Mouse (Mus musculus) left cerebral cortex, postnatal 10 days (tissue): ENCODE results near the gene Avil. TPM values are rescaled to one million over a fixed set of nuclear protein-coding genes. Genes with fewer than 3 reads are reported as not detected.
"Not testable (repeated sequence)": the region's sequence is repeated elsewhere in the genome, so short reads cannot be mapped to it uniquely, and the experiment has no call there.

Source experiments
- DNase-seq, 2 experiments: peaks; one replicate each; pipeline ENCODE4 v3.0.0; 2021 to 2022; ENCODE audit warnings: low spot score in 2 of 2, mixed read lengths in 1 of 2; ENCODE audit errors: extremely low spot score in 1 of 2
- intact Hi-C: fragments of 180-260 bp; cut with DNase I; formaldehyde crosslinking; loops from one replicate; pipeline ENCODE4 v1.15.1; 2025
- total RNA-seq, 2 experiments: library from RNA; stranded (reverse); gene quantifications; 2 replicates each; pipeline ENCODE4 v1.2.3; 2021

The Avil gene
- total RNA-seq, 2 experiments from 2014 or later = 0.14 to 0.17 TPM

- intact Hi-C loops = no loop called here
- no peak for DNase-seq
These were observed 49.0 kb downstream of the Avil start for GRCm38 (mm10) chr10:127049395-127050118.

DNA sequence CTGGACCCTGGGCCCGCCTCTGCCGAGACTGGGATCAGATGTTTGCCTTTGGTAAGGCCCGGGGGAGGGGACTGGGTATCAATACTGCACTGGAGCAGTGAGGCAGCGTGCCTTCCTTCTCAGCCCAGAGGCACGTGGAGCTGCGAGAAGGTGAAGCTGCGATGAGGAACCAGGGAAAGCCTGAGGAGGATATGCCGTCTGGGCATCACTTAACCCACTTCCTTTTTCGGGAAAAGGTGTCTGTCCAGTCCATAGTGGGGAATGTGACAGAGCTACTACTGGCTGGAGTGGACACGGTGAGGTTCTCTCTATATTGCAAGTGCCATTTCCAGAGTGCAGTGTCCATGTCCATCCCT, 49.6 kb downstream of the Avil start:
- DNase-seq = no peak
- intact Hi-C loops = no loop called here

- intact Hi-C loops = no loop called here
These were observed 54.1 kb downstream of the Avil start for GRCm38 (mm10) chr10:127054646-127055045.

GRCm38 (mm10) chr10:127055406-127055805, 54.9 kb downstream of the Avil start:
- DNase-seq = no peak
- intact Hi-C loops = no loop called here

More at GRCm38 (mm10) chr10:127054646-127055045, 54.1 kb downstream of the Avil start:
- no peak for DNase-seq

DNA sequence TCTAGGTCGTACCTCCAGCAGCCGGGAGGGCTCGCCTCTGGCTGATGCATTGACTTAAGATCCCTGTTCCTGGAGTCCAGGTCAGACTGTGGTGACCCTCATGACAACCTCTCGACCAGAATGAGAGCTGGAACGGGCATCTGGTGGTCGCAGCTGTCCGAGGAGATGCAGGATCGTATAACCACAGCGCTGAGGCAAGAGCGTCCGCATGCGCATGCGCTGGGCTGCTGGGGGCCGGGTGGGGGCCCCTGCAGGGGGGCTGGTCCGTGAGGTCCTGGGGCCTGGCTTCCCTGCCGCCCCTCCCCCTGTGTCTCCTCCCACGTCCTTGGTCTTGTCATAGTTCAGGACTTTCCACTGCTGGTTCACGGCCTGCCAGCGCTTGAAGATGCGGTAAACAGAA, 56.0 kb downstream of the Avil start:
- DNase-seq = no peak
- intact Hi-C loops = no loop called here

- peak in 1 of 2 experiments; percentile 82 for DNase-seq
- intact Hi-C loops = no loop called here
These were observed 57.7 kb downstream of the Avil start for GRCm38 (mm10) chr10:127058161-127058560.

GRCm38 (mm10) chr10:127058708-127059107, 58.2 kb downstream of the Avil start:
- intact Hi-C loops = no loop called here
- DNase-seq = no peak

GRCm38 (mm10) chr10:127059174-127059967, 58.9 kb downstream of the Avil start:
- peak in 1 of 2 experiments; percentile 72 for DNase-seq

GRCm38 (mm10) chr10:127059968-127060916, 59.7 kb downstream of the Avil start, which contains the start of gene March9:
Gene March9 (minus strand): TSS chr10:127060184.
- intact Hi-C loops = no loop called here
- DNase-seq = peak; percentile 71 to 86

More at GRCm38 (mm10) chr10:127059174-127059967, 58.9 kb downstream of the Avil start:
- intact Hi-C loops = no loop called here

DNA sequence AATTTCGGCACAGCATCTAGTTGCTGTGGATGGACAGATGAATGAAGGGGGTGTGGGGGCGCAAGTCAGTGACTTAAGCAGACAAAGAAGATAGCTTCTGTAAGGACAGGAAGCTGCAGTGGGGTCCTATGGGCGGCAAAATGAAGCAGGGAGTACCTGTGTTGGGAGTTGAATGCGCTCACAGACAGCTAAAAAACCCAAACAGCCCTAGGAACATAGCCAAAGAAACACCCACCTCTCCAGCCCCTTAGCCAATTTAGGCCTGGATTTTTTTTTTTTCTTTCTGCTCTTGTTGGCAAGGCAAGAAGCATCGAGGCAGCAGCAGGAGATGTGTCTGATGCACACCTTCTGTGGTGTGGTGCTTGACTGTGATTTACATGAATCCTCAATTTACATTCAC, 60.6 kb downstream of the Avil start:
- intact Hi-C loops = no loop called here
- peak in 1 of 2 experiments; percentile 18 for DNase-seq

DNA sequence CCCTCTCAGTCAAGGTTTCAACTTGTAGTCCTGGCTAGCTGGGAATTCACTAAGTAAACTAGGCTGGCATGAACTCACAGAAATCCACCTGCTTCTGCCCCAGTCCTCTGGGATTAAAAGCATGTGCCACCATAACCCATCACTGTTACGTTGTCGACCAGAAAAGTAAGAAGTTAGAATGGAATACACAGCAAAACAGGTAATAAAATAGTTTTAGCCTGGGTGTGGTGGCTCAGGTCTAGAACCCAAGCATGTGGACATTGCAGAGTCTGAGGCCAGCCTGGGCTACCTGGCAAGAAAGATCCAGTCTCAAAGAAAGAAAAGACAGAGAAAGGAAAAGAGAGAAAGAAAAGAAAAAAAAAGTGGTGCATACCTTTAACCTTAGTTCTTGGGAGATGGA, 61.0 kb downstream of the Avil start:
- intact Hi-C loops = no loop called here
- DNase-seq = no peak

DNA sequence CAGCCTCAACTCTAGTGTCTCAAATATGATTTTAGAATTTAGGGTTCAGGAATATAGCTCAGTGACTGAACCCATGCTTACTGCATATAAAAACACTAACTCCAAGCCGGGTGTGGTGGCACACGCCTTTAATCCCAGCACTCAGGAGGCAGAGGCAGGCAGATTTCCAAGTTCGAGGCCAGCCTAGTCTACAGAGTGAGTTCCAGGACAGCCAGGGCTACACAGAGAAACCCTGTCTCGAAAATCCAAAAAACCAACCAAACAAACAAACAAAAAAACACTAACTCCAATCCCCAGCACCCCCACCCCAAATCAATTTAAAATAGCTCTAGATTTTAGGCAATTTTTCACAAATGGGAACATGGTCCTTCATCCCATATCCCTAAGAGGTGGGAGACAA, 61.6 kb downstream of the Avil start:
- intact Hi-C loops, DNase-seq: not testable (repeated sequence)

DNA sequence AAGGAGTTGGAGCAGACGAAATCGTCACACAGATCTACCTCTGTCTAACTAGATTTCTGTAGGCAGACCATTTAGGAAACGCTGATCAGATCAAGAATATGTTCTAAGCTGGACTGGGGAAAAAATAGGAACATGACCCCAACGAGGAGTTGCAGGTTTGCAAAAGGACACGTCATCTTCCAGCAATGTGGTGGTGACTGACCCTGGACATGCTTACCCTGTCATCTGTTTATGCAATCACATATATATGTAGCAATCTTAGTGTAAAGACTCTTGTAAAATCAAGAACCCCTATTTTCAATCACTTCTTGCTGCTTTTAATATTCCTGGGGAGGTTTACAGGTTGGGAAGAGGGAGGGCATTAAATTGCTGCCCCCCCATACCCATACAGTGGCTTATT, 62.0 kb downstream of the Avil start:
- intact Hi-C loops = no loop called here
- no peak for DNase-seq

DNA sequence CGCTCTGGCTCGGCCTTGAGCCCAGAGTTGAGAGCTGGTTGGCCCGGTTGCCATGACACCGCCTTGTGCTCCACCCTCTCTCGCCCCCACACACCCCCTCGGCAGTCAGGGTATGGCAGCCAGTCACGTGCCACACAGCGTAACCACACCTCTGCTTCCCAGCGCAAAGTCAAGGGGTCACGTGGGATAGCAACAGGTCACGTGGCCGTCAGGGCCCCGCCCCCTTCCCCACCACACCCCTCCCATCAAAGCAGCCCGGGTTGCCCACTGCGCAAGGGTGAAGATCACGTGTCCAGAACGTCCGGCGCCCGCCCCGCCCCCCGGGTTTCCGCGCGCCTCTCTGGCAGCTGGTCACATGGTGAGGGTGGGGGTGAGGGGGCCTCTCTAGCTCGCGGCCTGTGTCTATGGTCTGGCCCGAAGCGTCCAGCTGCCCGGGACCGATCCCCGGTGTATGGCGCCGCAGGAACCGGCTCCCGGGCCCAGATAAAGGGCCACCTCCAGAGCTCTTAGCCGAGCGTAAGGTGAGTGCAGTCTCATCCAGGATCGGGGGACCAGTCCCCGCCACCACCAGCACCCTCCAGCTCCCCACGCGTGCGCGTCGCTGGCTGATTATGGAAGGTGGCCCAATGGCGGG, 62.8 kb downstream of the Avil start, which contains the start of gene Cdk4:
Gene Cdk4 (plus strand): TSS at position 296 of the 634 bp plus-strand sequence.
- intact Hi-C loops = no loop called here
- peak; percentile 98 to 99 for DNase-seq

GRCm38 (mm10) chr10:127063913-127064870, 63.7 kb downstream of the Avil start:
- intact Hi-C loops = no loop called here
- DNase-seq = peak in 1 of 2 experiments; percentile 47

DNA sequence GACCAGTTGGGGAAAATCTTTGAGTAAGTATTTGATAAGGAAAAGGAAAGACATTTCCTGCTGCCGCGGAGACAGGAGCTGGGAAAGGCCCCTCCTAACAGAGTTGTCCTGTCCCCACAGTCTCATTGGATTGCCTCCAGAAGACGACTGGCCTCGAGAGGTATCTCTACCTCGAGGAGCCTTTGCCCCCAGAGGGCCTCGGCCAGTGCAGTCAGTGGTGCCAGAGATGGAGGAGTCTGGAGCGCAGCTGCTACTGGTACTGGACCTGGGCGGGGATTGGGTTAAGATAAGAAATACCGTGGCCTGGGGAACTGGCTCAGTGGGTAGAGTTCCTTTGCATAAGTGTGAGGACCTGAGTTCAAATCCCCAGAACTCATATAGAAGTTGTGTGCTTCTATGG, 65.5 kb downstream of the Avil start:
- intact Hi-C loops = no loop called here
- peak in 1 of 2 experiments; percentile 29 for DNase-seq

DNA sequence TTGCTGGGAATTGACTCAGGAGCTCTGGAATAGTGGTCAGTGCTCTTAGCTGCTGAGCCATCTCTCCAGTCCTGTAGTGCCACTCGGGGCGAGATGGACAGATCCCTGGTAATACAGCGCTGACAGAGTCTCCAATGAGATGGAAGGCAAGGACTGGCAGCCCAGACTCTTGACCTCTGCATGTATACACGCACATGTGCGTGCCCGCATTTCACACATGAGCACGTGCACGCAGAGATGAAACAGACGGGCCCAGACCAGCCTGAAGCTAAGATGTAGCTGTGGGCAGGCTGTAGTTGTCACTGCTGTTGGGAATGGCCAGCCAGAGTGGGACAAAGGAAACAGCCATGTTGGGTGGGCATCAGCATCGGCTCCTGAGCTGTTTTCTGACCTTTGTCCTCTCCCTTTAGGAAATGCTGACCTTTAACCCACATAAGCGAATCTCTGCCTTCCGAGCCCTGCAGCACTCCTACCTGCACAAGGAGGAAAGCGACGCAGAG, 66.1 kb downstream of the Avil start:
- DNase-seq = peak in 1 of 2 experiments; percentile 15
- intact Hi-C loops = no loop called here
